Mouse (Mus musculus) spleen, postnatal 36 days (tissue): Measurements from ENCODE around the gene Prpf38b.
"Not testable (repeated sequence)": the region's sequence is repeated elsewhere in the genome, so short reads cannot be mapped to it uniquely, and the experiment has no call there.

Experiments used
- DNase-seq, 2 experiments: peaks; one replicate each; pipeline ENCODE4 v3.0.0; 2022; ENCODE audit warnings: low spot score in 2 of 2, mixed read lengths in 1 of 2

Gene Prpf38b

DNA sequence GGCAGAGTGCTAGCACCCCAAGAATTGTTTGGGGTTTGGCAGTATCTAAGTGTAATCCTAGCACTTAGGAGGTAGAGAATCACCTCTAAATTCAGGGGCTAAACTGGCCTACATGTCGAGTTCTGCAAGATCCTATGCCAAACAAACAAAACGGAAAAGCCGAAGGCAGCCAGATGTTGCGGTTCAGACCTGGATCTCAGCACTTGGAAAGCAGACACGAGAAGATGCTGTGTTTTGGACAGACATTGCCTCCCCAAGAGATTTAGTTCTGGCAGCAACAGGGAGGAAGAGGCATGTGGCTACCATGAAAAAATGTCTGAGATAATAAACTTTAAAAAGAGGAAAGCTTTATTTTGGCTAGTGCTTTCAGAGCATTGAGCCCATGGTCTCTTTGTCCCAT, 10.8 kb downstream of the Prpf38b start:
- no peak for DNase-seq

DNA sequence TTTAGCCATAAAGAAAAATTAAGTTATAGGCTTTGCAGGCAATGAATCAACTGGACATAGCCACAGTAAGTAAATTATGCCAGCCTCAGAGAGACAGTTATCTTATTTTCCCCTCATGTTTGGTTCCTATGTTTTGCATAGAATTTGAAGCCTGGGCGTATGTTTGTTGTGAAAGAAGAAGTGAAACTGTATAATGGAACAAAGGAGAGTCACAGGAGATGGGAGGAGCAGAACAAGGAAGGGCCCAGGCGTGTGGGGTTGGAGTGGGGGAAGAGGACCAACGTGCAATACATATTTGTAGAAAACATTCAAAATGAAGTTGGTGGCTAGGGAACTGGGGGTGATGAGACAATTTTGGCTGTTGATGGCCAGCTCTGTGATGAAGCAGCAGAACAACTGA, 11.4 kb downstream of the Prpf38b start:
- peak; percentile 80 to 86 for DNase-seq

DNA sequence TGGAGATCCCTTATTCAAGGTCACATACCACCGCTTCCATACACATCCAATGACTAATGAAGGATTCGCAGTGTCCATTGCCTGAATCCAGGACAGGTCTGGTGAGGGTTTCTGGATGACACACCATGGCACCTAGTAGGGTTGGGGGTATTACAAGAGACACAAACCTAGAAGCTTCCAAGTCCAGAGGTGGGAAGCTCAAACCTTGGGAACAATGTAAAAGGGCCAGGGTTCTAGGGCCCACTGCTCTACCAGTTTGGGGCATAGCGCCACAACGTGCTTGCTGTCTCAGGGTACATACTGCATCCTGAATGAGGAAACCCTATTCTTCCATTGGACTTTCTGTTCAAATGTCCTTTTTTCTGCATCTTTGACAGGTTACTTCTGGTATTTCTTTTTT, 12.9 kb downstream of the Prpf38b start:
- no peak for DNase-seq

DNA sequence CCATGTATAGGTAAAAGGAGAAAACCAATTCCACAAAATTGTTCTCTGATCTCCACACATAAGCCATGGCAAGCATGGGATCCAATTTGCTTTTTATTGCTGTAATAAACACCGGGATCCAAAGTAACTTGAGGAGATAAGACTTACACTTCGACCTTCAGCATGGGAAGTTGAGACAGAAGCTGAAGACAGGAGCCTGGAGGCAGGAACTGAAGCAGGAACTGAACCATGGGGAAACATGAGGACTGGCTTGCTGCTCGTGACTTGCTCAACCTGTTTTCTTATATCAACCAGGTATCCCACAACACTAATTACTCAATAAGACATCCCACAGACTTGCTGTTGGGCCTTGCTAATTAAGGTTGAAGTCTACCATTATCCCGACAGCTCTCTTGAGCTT, 18.6 kb downstream of the Prpf38b start:
- DNase-seq = no peak

DNA sequence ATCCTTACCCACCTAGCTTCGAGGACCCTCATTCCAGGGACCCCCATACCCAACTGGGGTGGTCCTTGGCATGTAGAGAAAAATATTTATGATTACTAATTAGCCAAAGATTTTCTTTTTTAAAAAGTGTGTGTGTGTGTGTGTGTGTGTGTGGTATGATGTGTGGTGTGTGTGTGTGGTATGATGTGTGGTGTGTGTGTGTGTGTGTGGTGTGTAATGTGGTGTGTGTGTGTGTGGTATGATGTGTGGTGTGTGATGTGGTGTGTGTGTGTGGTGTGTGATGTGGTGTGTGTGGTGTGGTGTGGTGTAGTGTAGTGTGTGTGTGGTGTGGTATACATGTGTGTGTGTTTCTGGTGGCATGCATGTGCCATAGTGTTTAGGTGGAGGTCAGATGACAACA, 19.4 kb downstream of the Prpf38b start:
- DNase-seq = no peak

DNA sequence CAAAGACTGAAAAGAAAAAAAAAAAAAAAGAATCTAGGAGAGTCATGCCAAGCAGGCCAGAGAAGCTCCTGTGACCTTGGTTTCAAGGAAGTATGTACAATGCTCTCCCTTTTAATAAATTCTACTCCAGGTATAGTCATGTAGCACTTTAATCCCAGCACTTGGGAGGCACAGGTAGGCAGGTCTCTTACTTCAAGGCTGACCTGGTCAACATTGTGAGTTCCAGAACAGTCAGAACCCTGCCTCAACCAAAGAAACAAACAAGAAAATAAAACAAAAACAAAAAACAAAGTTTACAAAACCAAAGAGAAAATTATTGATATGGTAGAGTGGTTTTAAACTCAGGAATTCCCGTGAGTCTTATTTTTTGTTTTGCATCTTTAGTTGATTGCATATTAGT, 21.6 kb downstream of the Prpf38b start, which contains the start of gene Fndc7:
Fndc7 (minus strand) TSS at position 101 of the 400 bp plus-strand sequence.
- DNase-seq = no peak

DNA sequence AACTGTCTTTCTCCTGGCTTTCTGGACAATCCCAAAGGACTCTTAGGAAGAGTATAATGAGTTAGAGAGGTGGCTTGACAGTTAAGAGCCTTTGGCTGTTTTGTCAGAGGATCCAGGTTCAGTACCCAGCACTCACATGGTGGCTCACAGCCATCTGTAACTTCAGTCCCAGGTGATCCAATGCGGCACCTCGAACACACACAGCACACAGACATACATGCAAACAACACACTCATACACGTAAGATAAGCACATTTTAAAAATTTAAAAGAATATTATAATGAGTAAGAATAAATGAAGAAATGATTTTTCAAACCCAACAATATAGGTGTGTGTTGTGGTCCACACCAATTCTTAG, 23.9 kb downstream of the Prpf38b start:
- DNase-seq = no peak

DNA sequence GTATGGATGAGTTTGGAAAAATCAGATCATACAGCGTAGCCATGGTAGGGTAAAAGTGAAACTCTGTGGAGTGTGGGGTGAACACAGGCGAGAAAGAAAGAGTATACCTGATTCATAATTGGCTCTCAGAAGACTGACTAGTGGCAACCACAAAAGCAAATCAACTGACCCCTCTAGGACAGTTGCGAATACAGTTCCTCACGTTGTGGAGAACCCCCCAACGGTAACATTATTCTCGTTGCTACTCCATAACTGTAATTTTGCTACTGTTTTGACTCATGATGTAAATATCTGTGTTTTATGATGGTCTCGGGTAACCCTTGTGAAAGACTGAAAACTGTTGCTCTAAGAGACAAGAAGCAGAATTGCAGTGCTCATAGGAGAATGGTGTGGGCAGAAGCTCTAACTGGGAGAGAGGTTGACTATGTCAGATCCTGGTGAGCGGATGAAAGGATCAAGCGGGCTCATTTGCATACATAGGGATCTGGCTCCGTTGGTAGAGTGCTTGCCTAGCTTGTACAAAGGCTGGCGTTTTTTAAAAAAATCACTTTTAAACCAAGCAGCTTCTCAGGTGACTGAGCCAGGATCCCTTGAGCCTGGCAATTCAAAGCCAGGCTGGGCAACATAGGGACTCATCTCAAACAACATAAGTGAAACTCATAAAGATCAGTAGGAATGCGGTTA, 24.5 kb downstream of the Prpf38b start:
- no peak for DNase-seq

DNA sequence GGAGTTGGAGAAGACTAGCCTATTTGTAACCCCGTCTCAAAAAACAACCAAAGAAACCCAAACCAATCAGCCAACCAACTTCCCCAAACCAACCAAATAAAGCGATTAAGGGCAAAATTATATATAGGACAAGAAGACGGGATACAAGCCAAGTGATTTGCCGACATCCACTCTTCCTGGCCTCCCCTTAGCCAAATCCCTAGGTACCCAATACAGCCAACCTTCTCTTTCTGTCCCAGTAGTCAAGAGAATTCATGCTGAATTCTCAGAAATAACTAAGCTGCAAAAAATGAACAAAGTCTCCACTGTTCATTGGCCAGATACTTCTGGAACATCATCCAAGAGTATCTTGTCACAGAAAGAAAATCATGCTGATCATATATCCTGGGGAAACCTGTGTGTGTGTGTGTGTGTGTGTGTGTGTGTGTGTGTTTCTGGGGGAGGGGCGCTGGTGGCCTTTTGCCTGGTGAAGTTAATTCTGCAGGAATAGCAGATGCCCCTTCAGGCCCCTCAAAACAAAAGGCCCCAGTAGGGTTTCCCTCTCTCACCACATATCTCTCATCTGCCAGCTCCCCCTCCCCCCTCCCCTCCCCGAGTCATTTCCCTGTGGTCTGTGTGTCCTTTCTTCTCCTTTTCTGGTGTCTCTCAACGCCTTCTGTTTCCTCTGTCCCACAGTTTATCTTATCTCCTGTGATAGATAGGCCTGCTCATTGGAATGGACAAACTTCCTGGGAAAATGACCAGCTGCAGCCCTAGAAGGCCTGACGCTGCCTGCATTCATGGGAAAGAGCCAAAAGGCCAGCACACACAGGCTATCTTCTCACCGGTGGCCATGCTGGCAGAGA, 25.6 kb downstream of the Prpf38b start:
- no peak for DNase-seq

DNA sequence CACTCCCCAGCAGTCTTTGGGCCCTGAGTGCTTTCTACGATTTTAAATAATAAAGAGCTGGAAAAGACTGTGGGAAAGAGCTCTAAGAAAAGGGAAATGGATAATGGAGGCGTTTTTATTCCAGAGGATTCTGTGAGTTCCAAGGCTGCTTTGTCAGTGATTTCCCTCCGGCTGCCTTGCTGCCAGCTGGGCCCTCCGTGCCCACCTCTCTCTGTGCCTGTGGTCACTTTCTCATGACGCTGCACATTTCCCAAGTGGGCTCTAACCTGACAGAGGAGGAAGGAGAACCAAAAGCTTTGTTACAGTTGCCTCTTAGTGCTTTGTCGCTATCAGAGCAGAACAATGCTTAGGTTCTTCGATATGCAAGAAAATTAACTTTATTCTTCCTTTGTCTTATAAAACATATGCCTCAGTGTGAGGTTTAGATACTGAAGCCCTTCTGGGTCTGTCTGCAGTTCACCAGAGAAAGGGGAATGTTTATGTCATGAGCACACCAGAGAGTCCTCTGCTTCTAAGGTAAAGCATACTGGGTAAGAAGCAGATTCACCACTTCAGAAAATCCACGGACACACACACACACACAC, 26.7 kb downstream of the Prpf38b start:
- DNase-seq = no peak

DNA sequence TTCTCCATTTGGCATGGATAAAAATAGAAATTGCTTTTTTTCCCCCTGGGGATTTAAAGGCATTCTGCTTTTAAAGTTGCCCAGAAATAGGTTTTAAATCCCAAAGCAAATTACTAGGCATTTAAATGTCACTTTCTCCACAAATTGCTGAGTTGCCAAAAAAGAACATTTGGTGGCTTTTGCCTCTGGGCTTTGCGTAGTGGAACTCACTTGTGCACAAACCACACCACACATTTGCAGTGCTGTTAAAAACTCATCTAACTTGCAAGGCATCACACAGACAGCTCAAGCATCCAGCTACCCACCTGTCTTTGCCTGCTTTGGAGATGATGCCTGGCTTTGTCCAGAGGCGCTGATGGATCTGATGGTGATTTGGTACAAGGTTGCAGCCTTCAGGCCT, 28.5 kb downstream of the Prpf38b start:
- DNase-seq = no peak

DNA sequence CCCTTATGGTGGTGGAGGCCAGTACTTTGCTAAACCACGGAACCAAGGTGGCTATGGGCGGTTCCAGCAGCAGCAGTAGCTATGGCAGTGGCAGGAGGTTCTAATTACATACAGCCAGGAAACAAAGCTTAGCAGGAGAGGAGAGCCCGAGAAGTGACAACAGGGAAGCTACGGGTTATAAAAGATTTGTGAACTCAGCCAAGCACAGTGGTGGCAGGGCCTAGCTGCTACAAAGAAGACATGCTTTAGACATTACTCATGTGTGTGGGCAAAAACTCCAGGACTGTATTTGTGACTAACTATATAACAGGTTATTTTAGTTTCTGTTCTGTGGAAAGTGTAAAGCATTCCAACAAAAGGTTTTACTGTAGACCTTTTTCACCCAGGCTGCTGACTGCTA, 29.7 kb downstream of the Prpf38b start:
- not testable (repeated sequence) for DNase-seq

DNA sequence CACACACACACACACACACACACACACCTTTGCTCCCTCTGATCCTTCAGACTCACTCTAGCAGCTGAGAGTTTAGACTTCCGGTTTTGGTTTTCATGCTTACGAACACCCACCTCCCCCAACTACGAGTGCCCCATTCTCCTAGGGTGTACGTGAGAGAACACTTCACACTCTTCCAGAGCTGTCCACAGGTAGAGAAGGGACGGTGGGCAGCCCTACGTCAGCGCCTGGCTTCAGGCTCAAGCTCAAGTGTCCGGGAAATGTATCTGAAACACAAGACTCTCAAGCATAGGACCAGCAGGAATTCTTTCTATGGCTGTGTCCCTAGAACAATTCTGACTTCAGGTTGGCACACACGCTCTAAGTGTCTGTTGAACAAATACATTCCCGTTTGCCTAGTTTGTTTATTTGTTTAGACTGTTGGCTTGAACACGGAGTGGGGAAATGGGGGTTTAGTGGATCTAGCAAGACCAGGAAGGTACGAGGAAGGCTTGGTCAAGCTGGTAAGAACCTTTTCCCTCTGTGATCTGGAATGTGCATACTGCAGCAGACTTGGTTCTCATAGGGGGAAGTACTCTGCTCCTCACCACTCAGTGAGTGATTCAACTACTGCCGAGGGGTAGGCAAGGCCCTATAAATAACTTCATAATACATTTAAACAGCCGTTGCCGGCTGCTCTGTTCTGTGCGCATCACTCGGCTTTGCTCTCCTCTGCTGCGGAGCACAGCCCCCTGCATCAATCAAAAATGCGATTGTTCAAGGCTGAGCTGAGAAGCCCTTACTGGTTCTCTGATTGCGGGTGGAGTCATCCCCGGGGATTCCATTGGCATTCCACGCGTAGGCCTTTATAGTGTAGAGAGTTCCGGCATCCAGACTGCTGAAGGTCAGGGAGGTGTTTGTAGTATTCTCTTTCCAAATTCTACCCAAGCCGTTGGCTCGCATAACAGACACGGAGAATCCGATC, 30.7 kb downstream of the Prpf38b start:
- peak; percentile 60 to 65 for DNase-seq

DNA sequence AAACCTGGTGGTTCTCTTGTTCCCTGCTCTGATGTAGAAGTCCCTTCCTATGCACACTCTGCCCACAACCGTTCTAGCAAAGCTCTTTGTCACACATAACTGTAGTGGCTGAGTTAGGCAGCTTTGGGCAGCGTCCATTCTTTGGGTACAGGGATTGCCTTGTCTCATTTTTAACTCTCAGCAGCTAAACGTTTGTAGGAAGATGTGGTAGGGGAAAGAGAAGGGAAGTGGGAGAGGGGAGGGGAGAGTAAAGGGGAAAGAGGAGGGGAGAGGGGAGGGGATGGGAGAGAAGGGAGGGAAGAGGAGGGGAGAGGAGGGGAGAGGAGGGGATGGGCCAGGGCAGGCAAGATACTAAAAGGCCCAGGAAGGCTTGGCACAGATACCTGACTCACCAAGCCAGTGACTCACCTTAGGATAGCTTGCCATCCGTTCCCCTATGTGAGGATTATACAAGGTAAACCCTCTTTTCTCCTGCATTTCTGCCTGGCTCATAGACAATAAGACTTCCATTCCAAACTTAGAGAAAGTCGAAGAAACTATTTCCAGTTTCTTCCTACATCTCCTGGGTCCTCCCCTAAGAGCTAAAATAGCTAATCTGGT, 31.6 kb downstream of the Prpf38b start:
- no peak for DNase-seq

DNA sequence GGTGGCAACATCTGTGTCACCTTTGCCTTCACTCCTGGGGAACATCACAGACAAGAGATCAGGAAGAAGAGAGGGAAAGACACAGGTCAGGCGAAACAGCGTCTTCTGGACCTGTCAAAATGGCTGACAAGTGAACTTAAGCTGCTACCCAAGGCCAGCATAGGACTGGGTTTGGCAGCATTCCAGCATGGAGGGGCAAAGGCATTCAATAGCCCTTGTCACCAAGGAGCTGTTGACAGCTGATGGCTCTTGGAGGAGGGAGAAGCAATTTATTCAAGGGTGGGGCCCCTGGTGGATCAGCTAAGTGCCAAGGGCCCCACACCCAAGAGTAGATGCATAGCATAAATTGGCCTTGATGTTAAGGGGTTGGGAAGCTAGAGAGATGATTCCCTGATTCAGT, 32.4 kb downstream of the Prpf38b start:
- no peak for DNase-seq

DNA sequence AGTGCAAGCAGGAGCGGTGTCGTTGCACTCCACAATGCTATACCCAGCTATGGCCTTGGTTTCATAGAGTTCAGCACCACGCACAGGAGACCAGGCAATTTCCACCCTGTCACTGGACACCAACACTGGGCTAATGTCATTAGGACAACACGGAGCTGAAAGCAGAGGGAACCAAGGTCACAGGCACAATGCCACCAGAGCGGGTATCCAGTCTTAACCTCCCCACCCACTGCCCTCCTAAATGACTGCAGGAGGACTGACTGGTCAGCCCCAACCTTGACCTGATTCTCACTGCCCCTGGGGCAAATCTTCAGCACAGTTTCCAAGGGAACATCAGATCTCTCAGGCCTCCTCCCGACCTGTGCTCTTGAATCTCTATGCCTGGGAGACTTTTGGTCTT, 40.9 kb downstream of the Prpf38b start:
- no peak for DNase-seq

DNA sequence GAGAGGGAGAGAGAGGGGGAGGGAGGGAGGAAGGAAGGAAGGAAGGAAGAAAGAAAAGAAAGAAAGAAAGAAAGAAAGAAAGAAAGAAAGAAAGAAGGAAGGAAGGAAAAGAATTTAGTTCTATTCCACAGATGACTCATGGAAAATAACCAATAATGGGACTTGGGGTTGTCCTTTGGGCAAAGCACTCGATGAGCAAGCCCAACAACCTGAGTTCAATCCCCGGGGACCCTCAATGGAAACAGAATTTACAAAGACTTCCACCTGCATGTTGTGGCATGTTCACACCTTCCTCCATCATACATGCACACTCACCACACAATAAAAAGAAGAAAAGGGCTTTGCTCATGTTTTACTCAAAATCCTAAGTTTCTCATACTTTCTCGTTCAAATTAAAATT, 44.1 kb downstream of the Prpf38b start:
- DNase-seq = no peak

DNA sequence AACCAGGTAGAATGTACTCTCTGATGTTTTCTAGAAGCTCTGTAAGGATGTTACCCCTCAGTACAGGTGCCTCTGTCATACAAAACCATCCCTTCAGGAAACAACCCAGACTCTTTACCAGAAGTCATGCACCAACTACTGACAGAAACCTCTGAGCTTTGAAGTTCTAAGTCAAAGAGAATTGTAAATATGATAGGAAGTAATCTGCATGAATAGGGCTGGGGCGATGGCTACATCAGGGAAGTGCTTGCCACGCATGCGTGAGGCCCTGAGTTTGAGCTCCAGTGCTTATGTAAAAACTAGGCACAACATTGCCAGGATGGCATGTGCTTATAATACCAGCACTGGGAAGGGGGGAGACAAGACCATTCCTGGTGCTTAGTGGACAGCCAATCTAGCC, 45.9 kb downstream of the Prpf38b start:
- peak; percentile 41 to 46 for DNase-seq

DNA sequence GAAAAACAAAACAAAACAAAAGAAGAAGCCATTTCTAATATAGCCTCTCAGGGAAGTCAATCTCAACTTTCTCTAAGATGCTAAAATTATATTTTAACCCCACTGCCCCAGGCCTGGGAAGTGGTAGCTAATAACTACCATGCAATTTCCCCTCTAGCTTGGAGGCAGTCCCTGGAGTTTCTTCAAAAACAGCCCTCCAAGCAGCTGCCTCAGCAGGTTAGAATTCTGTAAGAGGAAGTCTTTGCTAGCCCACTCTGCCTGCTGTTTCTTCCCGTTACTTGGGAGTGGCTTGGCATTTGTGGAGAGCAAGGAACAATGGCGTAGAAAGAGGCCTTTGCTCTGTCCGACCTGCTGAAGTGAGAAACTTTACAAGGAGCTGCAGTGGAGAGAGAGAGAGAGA, 46.4 kb downstream of the Prpf38b start:
- no peak for DNase-seq

DNA sequence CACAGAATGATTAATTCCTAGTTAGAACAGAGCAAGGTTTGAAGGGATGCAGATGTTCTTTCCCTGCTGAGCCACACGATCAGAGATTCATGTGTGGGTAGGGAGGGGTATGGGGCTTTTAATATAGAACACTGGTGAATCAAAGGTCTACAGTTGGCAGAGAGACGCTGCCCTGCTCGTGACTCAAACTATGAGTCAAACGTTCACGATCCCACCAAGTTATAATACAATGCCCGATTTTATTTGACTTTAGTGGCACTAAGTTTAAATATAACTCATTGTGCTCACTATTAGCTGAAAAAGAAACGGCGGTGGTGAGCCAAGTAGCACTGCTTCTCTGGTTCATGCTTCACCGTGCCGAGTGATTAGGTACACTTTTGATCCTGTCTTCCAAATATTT, 48.4 kb downstream of the Prpf38b start:
- no peak for DNase-seq

DNA sequence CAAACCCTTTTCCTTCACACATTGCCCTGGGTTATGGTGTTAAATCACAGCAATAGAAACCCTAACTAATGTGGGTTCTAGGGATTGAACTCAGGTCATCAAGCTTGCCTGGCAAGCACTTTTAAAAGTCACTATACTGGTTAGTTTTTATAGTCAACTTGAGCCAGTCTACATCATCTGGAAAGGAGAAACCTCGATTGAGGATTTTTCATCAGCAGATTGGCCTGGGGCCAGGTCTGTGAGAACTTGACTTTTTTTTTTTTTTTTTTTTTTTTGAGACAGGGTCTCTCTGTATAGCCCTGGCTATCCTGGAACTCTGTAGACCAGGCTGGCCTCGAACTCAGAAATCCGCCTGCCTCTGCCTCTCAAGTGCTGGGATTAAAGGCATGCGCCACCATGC, 49.2 kb downstream of the Prpf38b start:
- DNase-seq = not testable (repeated sequence)
